Mouse (Mus musculus) ES-Bruce4 (cell line): ENCODE results near the gene Ctnnb1.

Experiments
- CTCF ChIP-seq: IDR thresholded peaks from one replicate; pipeline ENCODE4 v1.8.1; 2011; ENCODE audit warnings: low read depth, low read length
- EP300 ChIP-seq: IDR thresholded peaks from 2 replicates; pipeline ENCODE4 v1.6.1; 2011; ENCODE audit warnings: low read depth, low read length; ENCODE audit not compliant: insufficient read depth
- POLR2A ChIP-seq: IDR thresholded peaks from one replicate; pipeline ENCODE4 v1.8.1; 2011; ENCODE audit warnings: low read length; ENCODE audit not compliant: insufficient read depth

GRCm38 (mm10) chr9:120880286-120880685 is 48.7 kb upstream of the Ctnnb1 start:
- no peak for TF ChIP-seq CTCF
- TF ChIP-seq POLR2A: no peak
- TF ChIP-seq EP300: no peak
